Mouse (Mus musculus): ENCODE measurements around the gene Wbp1l. TPM values are rescaled to one million over a fixed set of nuclear protein-coding genes. Genes with fewer than 3 reads are reported as not detected.

The Wbp1l gene
- polyA plus RNA-seq, 1 experiment = 33.5 TPM

- Histone ChIP-seq H3K36me3 (ENCODE audit: control insufficient read depth, insufficient read depth) (no peaks in the 10 kb centered on the region), H3K27me3 (ENCODE audit: control insufficient read depth, insufficient read depth, insufficient read length) (no peaks in the 10 kb centered on the region), H3ac (ENCODE audit: control insufficient read depth, insufficient read length, low read depth) (no peak overlapping the region), H3K4me3 (ENCODE audit: insufficient read depth, poor library complexity, severe bottlenecking) (no peak overlapping the region), H3K79me3 (ENCODE audit: low read depth) (peaks cover 7% of the 10 kb centered on the region), H3K79me2 (ENCODE audit: control insufficient read depth, insufficient read depth) (peaks cover 21% of the 10 kb centered on the region)
- TF ChIP-seq MYOD1 (IDR thresholded peaks at IDR 0.05; ENCODE audit: control insufficient read depth, insufficient read length, low read depth) (no peak), USF1 (IDR thresholded peaks at IDR 0.05; ENCODE audit: low read depth) (no peak), CEBPB (IDR thresholded peaks at IDR 0.05; ENCODE audit: low read depth) (no peak), CTCF (IDR thresholded peaks at IDR 0.05; ENCODE audit: control insufficient read depth, insufficient read depth, insufficient read length) (no peak), MAX (IDR thresholded peaks at IDR 0.05) (no peak), FOSL1 (IDR thresholded peaks at IDR 0.05; ENCODE audit: insufficient read depth, low read length, poor library complexity, severe bottlenecking) (no peak), MYOG (IDR thresholded peaks at IDR 0.05; ENCODE audit: control insufficient read depth, extremely low read depth, insufficient read length) (no peak)
These were observed 48.4 kb downstream of the Wbp1l start for GRCm38 (mm10) chr19:46647254-46647653.

- TF ChIP-seq FOSL1 (IDR thresholded peaks at IDR 0.05; ENCODE audit: insufficient read depth, low read length, poor library complexity, severe bottlenecking) = no peak
- no peak for TF ChIP-seq CTCF (IDR thresholded peaks at IDR 0.05; ENCODE audit: control insufficient read depth, insufficient read depth, insufficient read length)
- TF ChIP-seq CEBPB (IDR thresholded peaks at IDR 0.05; ENCODE audit: low read depth) = no peak
- no peak for TF ChIP-seq MYOG (IDR thresholded peaks at IDR 0.05; ENCODE audit: control insufficient read depth, extremely low read depth, insufficient read length)
- TF ChIP-seq USF1 (IDR thresholded peaks at IDR 0.05; ENCODE audit: low read depth) = no peak
- no peak for TF ChIP-seq MYOD1 (IDR thresholded peaks at IDR 0.05; ENCODE audit: control insufficient read depth, insufficient read length, low read depth)
- no peak for TF ChIP-seq MAX (IDR thresholded peaks at IDR 0.05)
- Histone ChIP-seq H3K79me2 (ENCODE audit: control insufficient read depth, insufficient read depth) (peaks cover 15% of the 10 kb centered on the region), H3K27me3 (ENCODE audit: control insufficient read depth, insufficient read depth, insufficient read length) (no peaks in the 10 kb centered on the region), H3K4me3 (ENCODE audit: insufficient read depth, poor library complexity, severe bottlenecking) (no peak overlapping the region), H3K79me3 (ENCODE audit: low read depth) (peaks cover 5% of the 10 kb centered on the region), H3K36me3 (ENCODE audit: control insufficient read depth, insufficient read depth) (peaks cover under 1% of the 10 kb centered on the region), H3ac (ENCODE audit: control insufficient read depth, insufficient read length, low read depth) (no peak overlapping the region)
These were observed 49.0 kb downstream of the Wbp1l start for GRCm38 (mm10) chr19:46647850-46648249.

- no peaks in the 10 kb centered on the region for H3K27me3 ChIP-seq (ENCODE audit: control insufficient read depth, insufficient read depth, insufficient read length)
- TF ChIP-seq MYOG (IDR thresholded peaks at IDR 0.05; ENCODE audit: control insufficient read depth, extremely low read depth, insufficient read length) = no peak
- TF ChIP-seq FOSL1 (IDR thresholded peaks at IDR 0.05; ENCODE audit: insufficient read depth, low read length, poor library complexity, severe bottlenecking) = no peak
- TF ChIP-seq USF1 (IDR thresholded peaks at IDR 0.05; ENCODE audit: low read depth) = no peak
- H3K79me3 ChIP-seq (ENCODE audit: low read depth) = peaks cover 3% of the 10 kb centered on the region
- peaks cover 8% of the 10 kb centered on the region for H3K36me3 ChIP-seq (ENCODE audit: control insufficient read depth, insufficient read depth)
- peaks cover 8% of the 10 kb centered on the region for H3K79me2 ChIP-seq (ENCODE audit: control insufficient read depth, insufficient read depth)
- no peak overlapping the region for H3ac ChIP-seq (ENCODE audit: control insufficient read depth, insufficient read length, low read depth)
- H3K4me3 ChIP-seq (ENCODE audit: insufficient read depth, poor library complexity, severe bottlenecking) = no peak overlapping the region
These were observed 49.7 kb downstream of the Wbp1l start for GRCm38 (mm10) chr19:46648565-46648964.

DNA sequence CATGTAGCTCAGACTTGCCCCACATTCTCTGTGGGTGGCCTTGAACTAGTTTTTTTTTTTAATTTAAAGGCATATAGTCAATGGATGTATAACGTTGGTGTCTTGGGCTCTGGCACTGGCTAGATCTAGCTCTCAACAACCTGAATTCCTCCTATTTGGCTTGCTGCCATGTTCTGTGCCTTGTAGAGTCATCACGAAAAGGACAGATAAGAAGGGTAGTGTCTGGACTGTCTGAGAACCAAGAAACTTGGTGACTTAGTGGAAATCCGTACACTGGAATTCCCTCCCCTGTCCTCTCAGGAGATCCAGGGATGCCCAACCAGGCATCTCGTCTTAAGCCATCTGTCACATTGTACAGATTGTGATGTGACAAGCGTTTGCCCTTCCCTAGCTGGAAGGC lies 54.3 kb downstream of the Wbp1l start:
- Histone ChIP-seq H3K79me3 (ENCODE audit: low read depth) (no peaks in the 10 kb centered on the region), H3K27me3 (ENCODE audit: control insufficient read depth, insufficient read depth, insufficient read length) (no peaks in the 10 kb centered on the region), H3K36me3 (ENCODE audit: control insufficient read depth, insufficient read depth) (peaks cover 29% of the 10 kb centered on the region), H3ac (ENCODE audit: control insufficient read depth, insufficient read length, low read depth) (no peak overlapping the region), H3K4me3 (ENCODE audit: insufficient read depth, poor library complexity, severe bottlenecking) (no peak overlapping the region), H3K79me2 (ENCODE audit: control insufficient read depth, insufficient read depth) (no peaks in the 10 kb centered on the region)
- TF ChIP-seq USF1 (IDR thresholded peaks at IDR 0.05; ENCODE audit: low read depth) = no peak
- no peak for TF ChIP-seq CTCF (IDR thresholded peaks at IDR 0.05; ENCODE audit: control insufficient read depth, insufficient read depth, insufficient read length)
- TF ChIP-seq FOSL1 (IDR thresholded peaks at IDR 0.05; ENCODE audit: insufficient read depth, low read length, poor library complexity, severe bottlenecking) = no peak
- no peak for TF ChIP-seq MYOD1 (IDR thresholded peaks at IDR 0.05; ENCODE audit: control insufficient read depth, insufficient read length, low read depth)
- no peak for TF ChIP-seq MYOG (IDR thresholded peaks at IDR 0.05; ENCODE audit: control insufficient read depth, extremely low read depth, insufficient read length)
- no peak for TF ChIP-seq MAX (IDR thresholded peaks at IDR 0.05)
- no peak for TF ChIP-seq CEBPB (IDR thresholded peaks at IDR 0.05; ENCODE audit: low read depth)

DNA sequence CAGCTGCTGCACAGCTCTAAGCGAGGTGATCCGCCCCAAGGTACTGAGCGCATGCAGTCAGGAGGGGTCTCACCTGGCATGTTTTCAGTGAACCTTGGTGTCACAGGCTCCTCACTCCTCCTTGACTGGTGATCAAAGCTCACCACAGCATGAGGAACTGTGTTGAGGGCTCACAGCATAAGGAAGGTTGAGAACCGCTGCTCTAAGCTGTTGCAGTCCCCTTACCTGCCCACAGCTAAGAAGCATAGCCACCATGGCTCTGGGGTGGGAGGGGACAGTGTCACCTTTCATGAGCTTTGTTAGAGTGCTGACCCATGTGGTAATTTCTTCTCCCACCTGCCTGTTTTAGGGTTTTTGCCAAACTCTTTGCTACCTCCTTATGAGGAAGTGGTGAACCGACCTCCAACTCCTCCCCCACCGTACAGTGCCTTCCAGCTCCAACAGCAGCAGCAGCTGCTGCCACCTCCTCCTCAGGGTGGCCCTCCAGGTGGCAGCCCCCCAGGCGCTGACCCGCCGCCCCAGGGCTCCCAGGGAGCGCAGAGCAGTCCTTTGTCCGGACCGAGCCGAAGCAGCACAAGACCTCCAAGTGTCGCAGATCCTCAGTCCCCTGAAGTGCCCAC lies 54.8 kb downstream of the Wbp1l start:
- Histone ChIP-seq H3K79me2 (ENCODE audit: control insufficient read depth, insufficient read depth) (no peaks in the 10 kb centered on the region), H3K4me3 (ENCODE audit: insufficient read depth, poor library complexity, severe bottlenecking) (no peak overlapping the region), H3K36me3 (ENCODE audit: control insufficient read depth, insufficient read depth) (peaks cover 29% of the 10 kb centered on the region)

More for the DNA sequence above, 54.8 kb downstream of the Wbp1l start:
- no peaks in the 10 kb centered on the region for H3K27me3 ChIP-seq (ENCODE audit: control insufficient read depth, insufficient read depth, insufficient read length)
- H3K79me3 ChIP-seq (ENCODE audit: low read depth) = no peaks in the 10 kb centered on the region
- TF ChIP-seq MYOD1 (IDR thresholded peaks at IDR 0.05; ENCODE audit: control insufficient read depth, insufficient read length, low read depth) (no peak), MAX (IDR thresholded peaks at IDR 0.05) (no peak), CEBPB (IDR thresholded peaks at IDR 0.05; ENCODE audit: low read depth) (no peak), FOSL1 (IDR thresholded peaks at IDR 0.05; ENCODE audit: insufficient read depth, low read length, poor library complexity, severe bottlenecking) (no peak), MYOG (IDR thresholded peaks at IDR 0.05; ENCODE audit: control insufficient read depth, extremely low read depth, insufficient read length) (no peak), CTCF (IDR thresholded peaks at IDR 0.05; ENCODE audit: control insufficient read depth, insufficient read depth, insufficient read length) (no peak), USF1 (IDR thresholded peaks at IDR 0.05; ENCODE audit: low read depth) (no peak)
- no peak overlapping the region for H3ac ChIP-seq (ENCODE audit: control insufficient read depth, insufficient read length, low read depth)

Measured in C2C12 (cell line).